Mouse (Mus musculus) naive thymus-derived CD4-positive, alpha-beta T cell, adult 2 months (primary cell): Measurements from ENCODE around the gene Git1.
A peak's percentile ranks its signal among the peaks of the same experiment; 100 is the strongest.

ENCODE experiments used
- DNase-seq: peaks from one replicate; pipeline ENCODE4 v3.0.0-alpha.2; 2011; ENCODE audit warnings: low read depth

Git1 gene

DNA sequence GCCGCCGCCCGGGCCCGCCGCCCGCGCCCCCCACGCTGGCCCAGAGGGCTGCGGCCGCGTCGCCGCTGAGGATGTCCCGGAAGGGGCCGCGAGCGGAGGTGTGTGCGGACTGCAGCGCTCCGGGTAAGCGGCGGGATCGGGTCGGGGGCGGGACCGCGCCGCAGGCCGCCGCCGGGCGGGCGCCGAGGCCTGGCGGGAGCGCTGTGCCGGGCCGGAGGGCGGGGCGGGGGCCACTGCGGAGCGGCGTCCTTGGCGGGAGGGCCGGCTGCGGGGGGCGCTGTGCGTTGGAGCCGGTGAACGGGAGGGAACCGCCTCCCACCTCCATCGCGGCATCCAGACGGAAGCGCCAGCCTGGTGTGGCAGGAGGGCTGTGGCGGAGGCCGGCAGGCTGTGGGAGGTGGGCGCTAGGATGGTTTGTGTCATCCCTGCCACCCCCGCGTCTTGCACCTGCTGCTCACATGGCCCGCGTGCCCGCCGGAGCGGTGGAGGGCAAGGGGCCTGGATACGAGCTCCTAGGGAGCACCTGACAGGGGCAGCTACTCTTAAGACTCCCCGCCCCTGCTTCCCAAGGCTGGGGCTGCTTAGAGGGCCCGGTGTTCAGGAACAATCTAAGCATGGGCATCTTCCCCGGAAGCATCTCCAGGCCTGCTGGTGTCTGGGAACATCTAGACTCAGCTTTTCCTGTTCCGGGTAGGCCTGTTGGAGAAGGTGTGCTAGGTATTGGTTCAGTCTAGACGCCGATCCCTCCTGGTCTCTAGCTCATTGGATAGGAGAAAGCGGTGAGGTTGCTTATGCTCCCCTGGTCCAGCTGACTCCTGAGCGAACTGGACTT, at the start of gene Git1:
Gene Git1, plus strand, starts transcription at position 51 of the 832 bp plus-strand sequence.
- peak; percentile 58 for DNase-seq

DNA sequence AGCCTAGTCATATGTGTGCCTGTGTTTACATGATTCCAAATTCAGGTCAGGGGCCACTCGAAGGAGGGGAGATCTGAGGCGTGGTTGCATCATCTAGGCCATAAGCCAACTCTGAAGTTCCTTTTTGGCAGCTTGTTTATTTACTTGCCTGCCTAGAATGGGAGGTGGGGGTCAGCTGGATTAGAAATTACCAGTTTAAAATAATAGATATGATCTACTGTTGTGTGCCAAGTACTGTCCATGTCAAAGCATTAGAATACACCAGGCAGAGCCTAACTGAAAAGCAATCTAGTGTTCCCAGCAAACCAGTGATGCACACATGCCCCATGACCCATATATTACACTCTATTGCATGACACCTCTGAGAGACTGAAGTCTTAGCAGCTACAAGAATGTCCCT, 48.4 kb upstream of the Git1 start:
- no peak for DNase-seq

- peak; percentile 76 for DNase-seq
Measured at GRCm38 (mm10) chr11:77446628-77447041, 46.7 kb upstream of the Git1 start.

DNA sequence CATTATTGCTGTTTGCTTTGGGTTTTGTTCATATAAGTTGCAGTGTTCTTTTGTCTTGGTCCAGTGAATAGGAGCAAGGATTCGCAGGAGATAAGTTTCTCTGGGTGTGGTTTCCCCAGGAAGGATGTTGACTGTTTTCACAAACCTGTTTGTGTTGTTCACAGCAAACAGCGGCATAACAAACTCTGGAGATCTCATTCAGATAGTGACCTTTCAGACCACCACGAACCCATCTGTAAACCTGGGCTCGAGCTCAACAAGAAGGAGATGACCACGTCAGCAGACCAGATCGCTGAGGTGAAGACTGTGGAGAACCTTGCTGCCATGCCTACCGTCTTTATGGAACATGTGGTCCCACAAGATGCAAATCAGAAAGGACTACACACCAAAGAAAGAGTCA, 44.1 kb upstream of the Git1 start:
- no peak for DNase-seq

DNA sequence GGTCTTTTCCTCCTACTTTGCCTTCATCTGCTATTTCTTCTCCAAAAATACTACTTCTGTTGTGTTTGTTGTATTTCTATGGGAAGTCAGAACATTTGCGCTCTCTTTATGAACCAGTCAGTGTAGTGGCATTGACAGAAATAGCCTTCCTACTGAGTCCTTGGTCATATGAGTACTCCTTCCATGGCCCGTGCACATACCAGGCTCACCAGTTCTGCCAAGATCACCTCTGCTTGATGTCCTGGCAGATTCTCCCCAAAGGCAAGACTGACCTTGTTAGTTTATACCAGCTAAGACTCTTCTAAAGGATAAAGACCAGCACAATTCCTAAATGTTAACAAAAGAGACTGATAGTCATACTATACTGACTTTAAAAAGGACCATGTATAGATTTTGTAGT, 41.7 kb upstream of the Git1 start:
- DNase-seq = no peak

DNA sequence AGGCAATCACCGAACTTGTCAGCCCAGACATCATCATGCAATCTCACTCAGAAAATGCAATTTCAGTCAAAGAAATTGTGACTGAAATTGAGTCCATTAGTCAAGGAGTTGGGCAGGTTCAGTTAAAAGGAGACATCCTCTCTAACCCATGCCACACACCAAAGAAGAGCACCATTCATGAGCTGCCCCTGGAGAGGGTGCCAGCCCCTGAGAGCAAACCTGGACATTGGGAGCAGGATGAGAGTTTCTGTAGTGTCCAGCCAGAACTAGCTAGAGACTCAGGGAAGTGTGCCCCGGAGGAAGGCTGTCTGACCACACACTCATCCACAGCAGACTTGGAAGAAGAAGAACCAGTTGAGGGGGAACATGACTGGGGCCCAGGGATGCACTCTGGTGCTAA, 40.0 kb upstream of the Git1 start:
- DNase-seq = no peak

- no peak for DNase-seq
Measured at GRCm38 (mm10) chr11:77455770-77456510, 37.4 kb upstream of the Git1 start.

- no peak for DNase-seq
Measured at GRCm38 (mm10) chr11:77456866-77457265, 36.5 kb upstream of the Git1 start.

GRCm38 (mm10) chr11:77461856-77462255, 31.5 kb upstream of the Git1 start:
- peak; percentile 31 for DNase-seq

DNA sequence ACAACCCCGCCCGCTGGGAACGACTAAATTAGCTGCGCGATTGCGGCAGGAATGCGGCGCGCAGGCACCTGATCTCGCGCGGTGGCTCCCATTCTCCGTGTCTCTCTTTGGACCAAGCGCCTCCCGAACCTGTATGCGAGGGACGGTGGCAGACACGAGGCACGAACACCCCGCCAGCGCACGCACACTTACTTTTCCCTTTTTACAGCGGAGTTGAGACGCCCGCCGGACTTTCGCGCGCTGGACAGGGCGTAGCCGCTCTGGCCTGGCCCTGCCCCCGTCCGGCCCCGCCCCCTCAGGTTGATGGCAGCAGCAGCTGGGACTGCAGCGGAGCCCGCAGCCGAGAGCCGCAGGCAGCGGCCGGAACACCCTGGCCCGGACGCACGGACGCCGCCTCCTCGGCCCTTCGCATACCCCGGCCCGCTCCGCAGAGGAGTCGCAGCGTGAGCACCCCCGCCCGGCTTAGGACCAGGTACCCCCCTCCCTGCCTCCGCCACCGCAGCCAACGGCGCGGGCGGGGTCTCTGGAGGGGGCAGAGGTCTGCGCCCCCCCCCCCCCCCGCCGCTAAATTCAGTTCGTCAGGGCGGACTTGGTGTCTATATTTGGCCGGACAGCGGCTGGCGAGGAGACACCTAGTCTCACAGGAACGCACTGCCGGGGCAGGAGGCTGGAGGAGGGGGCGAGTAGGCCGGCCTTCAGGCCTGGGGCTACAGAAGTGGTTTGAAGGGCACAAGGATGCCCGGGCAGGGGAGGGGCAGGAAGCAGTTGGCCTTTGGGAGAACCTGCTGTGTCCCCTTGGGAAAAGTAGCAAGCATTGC, 30.9 kb upstream of the Git1 start, which contains the start of gene Coro6:
Gene Coro6, plus strand, starts transcription at position 129 of the 818 bp plus-strand sequence.
- DNase-seq = peak; percentile 38

- DNase-seq = no peak
Measured at GRCm38 (mm10) chr11:77463101-77463445, 30.3 kb upstream of the Git1 start.

GRCm38 (mm10) chr11:77463786-77464185, 29.6 kb upstream of the Git1 start:
- DNase-seq = no peak

GRCm38 (mm10) chr11:77464684-77465083, 28.7 kb upstream of the Git1 start:
- no peak for DNase-seq

DNA sequence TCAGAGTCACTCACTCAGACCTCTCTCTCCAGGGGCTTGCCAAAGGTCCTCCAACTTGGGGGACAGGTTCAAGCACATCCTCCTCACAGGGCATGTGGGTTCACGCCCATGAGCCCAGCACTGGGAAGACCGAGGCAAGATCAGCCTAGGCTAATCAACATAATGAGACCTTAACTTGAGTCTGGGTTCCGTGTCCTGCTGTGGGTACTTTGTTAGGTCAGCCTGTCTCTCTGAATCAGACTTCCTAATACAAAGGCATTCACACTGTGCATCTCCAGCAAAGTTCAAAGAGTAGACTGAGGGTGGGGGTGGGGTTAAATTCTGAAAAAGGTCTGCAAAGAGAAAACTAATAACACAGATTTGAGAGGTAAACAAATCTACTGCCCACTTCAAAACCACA, 28.3 kb upstream of the Git1 start:
- DNase-seq = no peak

DNA sequence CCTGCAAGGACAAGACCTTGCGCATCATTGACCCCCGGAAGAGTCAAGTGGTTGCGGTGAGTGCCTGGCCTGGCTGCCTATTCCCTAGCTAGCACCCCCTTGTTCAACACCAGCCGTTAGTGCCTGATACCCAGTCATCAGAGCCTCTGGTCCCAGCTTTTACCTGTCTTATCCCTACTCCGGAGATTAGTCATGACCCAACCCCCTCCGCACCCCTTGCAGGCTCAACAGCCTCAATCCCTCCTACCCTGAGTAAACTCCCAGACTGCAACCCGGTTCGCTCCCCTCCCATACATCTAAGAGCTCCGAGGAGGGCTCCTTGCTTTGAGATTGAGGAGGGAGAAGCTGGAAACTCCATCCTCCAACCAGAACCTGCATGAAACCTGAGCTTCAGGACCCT, 26.8 kb upstream of the Git1 start:
- no peak for DNase-seq

GRCm38 (mm10) chr11:77467157-77467556, 26.2 kb upstream of the Git1 start:
- DNase-seq = peak; percentile 90

- DNase-seq = peak; percentile 91
Measured at GRCm38 (mm10) chr11:77467784-77468183, 25.6 kb upstream of the Git1 start.

GRCm38 (mm10) chr11:77468397-77468796, 25.0 kb upstream of the Git1 start:
- no peak for DNase-seq

DNA sequence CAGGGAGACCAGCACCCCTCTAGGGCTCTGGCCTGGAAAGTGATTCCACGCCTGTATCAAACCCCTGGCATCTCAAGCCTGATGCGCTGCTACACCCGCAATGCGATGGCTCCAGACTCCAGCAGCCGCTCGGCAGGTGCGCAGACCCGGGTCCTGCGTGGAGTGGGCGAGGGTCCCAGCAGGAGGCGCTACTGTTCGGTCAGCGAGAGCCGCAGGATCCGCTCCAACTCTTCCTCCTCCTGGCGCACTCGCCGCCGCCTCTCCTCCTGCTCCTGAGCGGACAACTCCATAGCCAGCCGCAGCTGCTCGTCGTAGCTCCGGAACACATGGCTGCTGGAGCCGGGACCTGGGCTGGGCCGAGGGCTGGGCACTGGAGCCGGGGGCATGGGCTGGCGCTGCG, 22.0 kb upstream of the Git1 start:
- no peak for DNase-seq

DNA sequence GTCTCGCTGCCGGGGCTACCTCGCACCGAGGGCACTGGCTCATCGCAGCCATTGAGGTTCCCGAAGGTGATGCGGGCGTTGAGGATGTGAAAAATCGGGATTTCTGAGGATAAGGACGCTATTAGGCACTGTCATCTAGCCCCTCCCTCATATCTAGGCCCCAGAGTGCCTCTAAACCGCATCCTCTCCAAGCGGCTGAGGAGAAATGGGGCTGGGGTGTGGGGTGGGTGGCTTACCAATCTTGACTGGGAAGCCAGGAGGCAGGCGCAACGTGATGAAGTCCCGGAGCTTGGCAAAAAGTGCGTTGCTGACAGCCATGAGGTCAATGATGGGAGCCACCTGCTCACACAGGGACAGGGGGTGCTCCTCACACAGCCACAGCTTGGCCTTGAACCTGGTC, 20.6 kb upstream of the Git1 start:
- no peak for DNase-seq

DNA sequence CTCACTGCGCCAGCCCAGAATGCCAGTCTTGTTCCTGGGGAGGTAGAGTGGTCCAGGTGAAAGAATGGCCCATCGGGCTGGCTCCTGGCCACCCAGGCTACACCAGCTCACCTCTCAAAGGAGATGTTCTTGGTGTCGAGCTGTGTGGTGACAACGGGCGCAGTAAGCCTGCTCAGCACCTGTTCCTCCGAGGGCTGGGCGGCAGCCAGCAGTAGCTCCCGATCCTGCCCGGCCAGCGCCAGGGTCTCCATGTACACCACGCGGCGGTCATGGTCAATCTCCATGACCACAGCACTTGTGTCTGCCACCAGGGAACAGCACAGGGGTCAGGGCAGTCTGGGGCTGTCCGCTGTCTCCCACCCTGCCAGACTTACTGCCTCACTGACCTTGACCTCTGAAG, 17.1 kb upstream of the Git1 start:
- no peak for DNase-seq

DNA sequence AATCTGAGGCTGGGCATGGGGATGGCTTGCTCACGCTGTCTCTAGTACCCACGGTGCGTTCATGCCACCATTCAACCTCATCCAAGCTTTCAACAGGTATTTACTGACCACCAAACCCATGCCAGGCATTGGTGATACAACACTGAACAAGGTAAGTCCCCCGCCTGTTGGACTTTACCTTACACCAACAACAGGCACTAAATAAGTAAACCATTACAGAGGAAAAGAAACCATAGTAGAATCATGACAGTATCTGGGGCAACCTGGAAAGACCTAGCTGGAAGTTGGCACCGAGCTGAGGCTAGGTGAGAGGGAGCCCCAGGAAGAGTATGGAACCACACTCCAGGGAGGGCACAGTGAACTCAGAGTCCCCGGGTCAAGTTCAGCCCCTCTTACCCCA, 16.5 kb upstream of the Git1 start:
- DNase-seq = no peak

- DNase-seq = no peak
Measured at GRCm38 (mm10) chr11:77483043-77483442, 10.3 kb upstream of the Git1 start.
